Mouse (Mus musculus): Measurements from ENCODE around the gene Pprc1. TPM values are rescaled to one million over a fixed set of nuclear protein-coding genes. Genes with fewer than 3 reads are reported as not detected.

The Pprc1 gene
- polyA plus RNA-seq, 1 experiment from 2014 or later, result 13.7 TPM

- H3K36me3 ChIP-seq (ENCODE audit: control insufficient read depth, insufficient read depth), result no peaks in the 10 kb centered on the region
- peaks cover 16% of the 10 kb centered on the region for H3K4me1 ChIP-seq (ENCODE audit: control insufficient read depth, low read depth, low read length)
- H3K27ac ChIP-seq (ENCODE audit: low read length), result no peak overlapping the region
- H3K4me2 ChIP-seq (ENCODE audit: low read depth, low read length), result no peak overlapping the region
- H3K9ac ChIP-seq (ENCODE audit: low read depth, low read length), result no peak overlapping the region
- no peaks in the 10 kb centered on the region for H3K9me3 ChIP-seq (replicated peaks; ENCODE audit: control insufficient read depth, low read length)
- no peaks in the 10 kb centered on the region for H3K27me3 ChIP-seq (ENCODE audit: control insufficient read depth, insufficient read depth, low read depth, low read length)
- no peak overlapping the region for H3K4me3 ChIP-seq (ENCODE audit: low read depth, low read length)
- ATAC-seq (ENCODE audit: low read depth), result no peak
- 82% methylated on average over 17 of the region's 17 CpGs for WGBS (ENCODE audit: insufficient replicate concordance)
These were observed 39.7 kb upstream of the Pprc1 start for GRCm38 (mm10) chr19:46004814-46005466.

- 79% methylated on average over 7 of the region's 7 CpGs for WGBS (ENCODE audit: insufficient replicate concordance)
- H3K9ac ChIP-seq (ENCODE audit: low read depth, low read length), result no peak overlapping the region
- no peaks in the 10 kb centered on the region for H3K36me3 ChIP-seq (ENCODE audit: control insufficient read depth, insufficient read depth)
These were observed 39.0 kb upstream of the Pprc1 start for GRCm38 (mm10) chr19:46005680-46006079.

GRCm38 (mm10) chr19:46014572-46015178 is 30.0 kb upstream of the Pprc1 start:
- Histone ChIP-seq H3K27ac (ENCODE audit: low read length) (no peak overlapping the region), H3K4me2 (ENCODE audit: low read depth, low read length) (no peak overlapping the region), H3K9ac (ENCODE audit: low read depth, low read length) (no peak overlapping the region), H3K27me3 (ENCODE audit: control insufficient read depth, insufficient read depth, low read depth, low read length) (no peaks in the 10 kb centered on the region), H3K4me3 (ENCODE audit: low read depth, low read length) (no peak overlapping the region), H3K36me3 (ENCODE audit: control insufficient read depth, insufficient read depth) (no peaks in the 10 kb centered on the region), H3K4me1 (ENCODE audit: control insufficient read depth, low read depth, low read length) (no peaks in the 10 kb centered on the region), H3K9me3 (replicated peaks; ENCODE audit: control insufficient read depth, low read length) (no peaks in the 10 kb centered on the region; the same call in 1 of the 2 replicates)
- ATAC-seq (ENCODE audit: low read depth), result peak; percentile 71
- 16% methylated on average over 12 of the region's 12 CpGs for WGBS (ENCODE audit: insufficient replicate concordance)

More at GRCm38 (mm10) chr19:46005680-46006079, 39.0 kb upstream of the Pprc1 start:
- Histone ChIP-seq H3K4me3 (ENCODE audit: low read depth, low read length) (no peak overlapping the region), H3K27me3 (ENCODE audit: control insufficient read depth, insufficient read depth, low read depth, low read length) (no peaks in the 10 kb centered on the region), H3K4me1 (ENCODE audit: control insufficient read depth, low read depth, low read length) (peaks cover 16% of the 10 kb centered on the region), H3K27ac (ENCODE audit: low read length) (no peak overlapping the region), H3K4me2 (ENCODE audit: low read depth, low read length) (no peak overlapping the region), H3K9me3 (replicated peaks; ENCODE audit: control insufficient read depth, low read length) (no peaks in the 10 kb centered on the region)
- ATAC-seq (ENCODE audit: low read depth), result no peak

GRCm38 (mm10) chr19:46016023-46016422 is 28.7 kb upstream of the Pprc1 start:
- no peaks in the 10 kb centered on the region for H3K4me1 ChIP-seq (ENCODE audit: control insufficient read depth, low read depth, low read length)
- H3K27me3 ChIP-seq (ENCODE audit: control insufficient read depth, insufficient read depth, low read depth, low read length), result no peaks in the 10 kb centered on the region
- no peak for ATAC-seq (ENCODE audit: low read depth)
- no peaks in the 10 kb centered on the region for H3K36me3 ChIP-seq (ENCODE audit: control insufficient read depth, insufficient read depth)
- WGBS (ENCODE audit: insufficient replicate concordance), result 84% methylated on average over 2 of the region's 2 CpGs
- H3K4me2 ChIP-seq (ENCODE audit: low read depth, low read length), result no peak overlapping the region
- H3K27ac ChIP-seq (ENCODE audit: low read length), result no peak overlapping the region
- no peak overlapping the region for H3K4me3 ChIP-seq (ENCODE audit: low read depth, low read length)
- H3K9ac ChIP-seq (ENCODE audit: low read depth, low read length), result no peak overlapping the region
- no peaks in the 10 kb centered on the region; the same call in 1 of the 2 replicates for H3K9me3 ChIP-seq (replicated peaks; ENCODE audit: control insufficient read depth, low read length)

- H3K4me3 ChIP-seq (ENCODE audit: low read depth, low read length), result no peak overlapping the region
- no peaks in the 10 kb centered on the region; the same call in 1 of the 2 replicates for H3K4me1 ChIP-seq (ENCODE audit: control insufficient read depth, low read depth, low read length)
- H3K27ac ChIP-seq (ENCODE audit: low read length), result no peak overlapping the region
- 62% methylated on average over 6 of the region's 6 CpGs for WGBS (ENCODE audit: insufficient replicate concordance)
- no peak overlapping the region for H3K4me2 ChIP-seq (ENCODE audit: low read depth, low read length)
- H3K36me3 ChIP-seq (ENCODE audit: control insufficient read depth, insufficient read depth), result no peaks in the 10 kb centered on the region
- H3K9ac ChIP-seq (ENCODE audit: low read depth, low read length), result no peak overlapping the region
- no peaks in the 10 kb centered on the region for H3K27me3 ChIP-seq (ENCODE audit: control insufficient read depth, insufficient read depth, low read depth, low read length)
- no peak for ATAC-seq (ENCODE audit: low read depth)
- H3K9me3 ChIP-seq (replicated peaks; ENCODE audit: control insufficient read depth, low read length), result no peaks in the 10 kb centered on the region
These were observed 19.7 kb upstream of the Pprc1 start for GRCm38 (mm10) chr19:46024959-46025358.

GRCm38 (mm10) chr19:46026567-46026966 is 18.1 kb upstream of the Pprc1 start:
- ATAC-seq (ENCODE audit: low read depth), result peak; percentile 47
- no peak overlapping the region for H3K9ac ChIP-seq (ENCODE audit: low read depth, low read length)
- H3K27ac ChIP-seq (ENCODE audit: low read length), result no peak overlapping the region; the same call in 1 of the 2 replicates
- H3K36me3 ChIP-seq (ENCODE audit: control insufficient read depth, insufficient read depth), result no peaks in the 10 kb centered on the region
- H3K4me2 ChIP-seq (ENCODE audit: low read depth, low read length), result no peak overlapping the region
- H3K4me3 ChIP-seq (ENCODE audit: low read depth, low read length), result no peak overlapping the region
- H3K9me3 ChIP-seq (replicated peaks; ENCODE audit: control insufficient read depth, low read length), result no peaks in the 10 kb centered on the region
- WGBS (ENCODE audit: insufficient replicate concordance), result 55% methylated on average over 8 of the region's 8 CpGs
- peaks cover 3% of the 10 kb centered on the region for H3K4me1 ChIP-seq (ENCODE audit: control insufficient read depth, low read depth, low read length)
- no peaks in the 10 kb centered on the region for H3K27me3 ChIP-seq (ENCODE audit: control insufficient read depth, insufficient read depth, low read depth, low read length)

GRCm38 (mm10) chr19:46028747-46029320 is 15.9 kb upstream of the Pprc1 start:
- H3K4me3 ChIP-seq (ENCODE audit: low read depth, low read length), result no peak overlapping the region
- no peak for ATAC-seq (ENCODE audit: low read depth)
- H3K4me2 ChIP-seq (ENCODE audit: low read depth, low read length), result no peak overlapping the region
- H3K27ac ChIP-seq (ENCODE audit: low read length), result peak overlapping the region; percentile 43; the same call in 1 of the 2 replicates
- no peaks in the 10 kb centered on the region for H3K27me3 ChIP-seq (ENCODE audit: control insufficient read depth, insufficient read depth, low read depth, low read length)
- WGBS (ENCODE audit: insufficient replicate concordance), result 68% methylated on average over 11 of the region's 11 CpGs
- H3K4me1 ChIP-seq (ENCODE audit: control insufficient read depth, low read depth, low read length), result peaks cover 3% of the 10 kb centered on the region
- H3K36me3 ChIP-seq (ENCODE audit: control insufficient read depth, insufficient read depth), result peaks cover 16% of the 10 kb centered on the region
- no peak overlapping the region for H3K9ac ChIP-seq (ENCODE audit: low read depth, low read length)
- H3K9me3 ChIP-seq (replicated peaks; ENCODE audit: control insufficient read depth, low read length), result no peaks in the 10 kb centered on the region

- Histone ChIP-seq H3K9ac (ENCODE audit: low read depth, low read length) (no peak overlapping the region), H3K36me3 (ENCODE audit: control insufficient read depth, insufficient read depth) (peaks cover 25% of the 10 kb centered on the region), H3K9me3 (replicated peaks; ENCODE audit: control insufficient read depth, low read length) (no peaks in the 10 kb centered on the region), H3K4me1 (ENCODE audit: control insufficient read depth, low read depth, low read length) (peaks cover 3% of the 10 kb centered on the region), H3K27ac (ENCODE audit: low read length) (peak overlapping the region; percentile 51), H3K4me2 (ENCODE audit: low read depth, low read length) (no peak overlapping the region), H3K27me3 (ENCODE audit: control insufficient read depth, insufficient read depth, low read depth, low read length) (no peaks in the 10 kb centered on the region), H3K4me3 (ENCODE audit: low read depth, low read length) (no peak overlapping the region)
- 50% methylated on average over 1 of the region's 1 CpGs for WGBS (ENCODE audit: insufficient replicate concordance)
- ATAC-seq (ENCODE audit: low read depth), result peak; percentile 57; the same call in 1 of the 2 replicates
These were observed 15.0 kb upstream of the Pprc1 start for GRCm38 (mm10) chr19:46029652-46030051.

Measured in liver, embryonic 16.5 days (tissue).